8 mouse cellular contexts compared by ENCODE assay signal in genomic region chr2:51148065-51148407, GRCm38 (mm10). TPM values are rescaled to one million over a fixed set of nuclear protein-coding genes. Genes with fewer than 3 reads are reported as not detected.
DNase-seq lines count a peak whose midpoint lies in the region; ATAC-seq and TF ChIP-seq lines count a peak whose summit lies in the region.

No protein-coding gene starts in this region.

- under 1% methylated on average over 20 of the region's 20 CpGs for WGBS in heart, adult 2 months
- WGBS in spleen, adult 2 months = 1% methylated on average over 20 of the region's 20 CpGs
- under 1% methylated on average over 20 of the region's 20 CpGs for WGBS in limb, embryonic 15.5 days
- whole genome bisulfite sequencing in stomach, postnatal 0 days = under 1% methylated on average over 20 of the region's 20 CpGs

- H3K9ac ChIP-seq in heart, adult 2 months (ENCODE audit: low read depth, low read length) = peak overlapping the region; percentile 89
- peak overlapping the region; percentile 91 for H3K9ac ChIP-seq in limb, embryonic 15.5 days
- H3K9ac ChIP-seq in stomach, postnatal 0 days (ENCODE audit: low read length) = peak overlapping the region; percentile 89

- no peak for TF ChIP-seq EP300 in heart, adult 2 months (IDR thresholded peaks at IDR 0.05; ENCODE audit: insufficient read depth, low read depth, low read length)
- TF ChIP-seq EP300 in stomach, postnatal 0 days (optimal IDR thresholded peaks at IDR 0.05) = no peak

- intact Hi-C loops in heart, adult 2 months (cut with DNase I) = loop anchor here (2.0 to 10.0 kb wide), 4 partner anchors 373 to 851 kb away; partner anchors contain the start of gene Mmadhc
- intact Hi-C loops in left cerebral cortex, postnatal 4 days (cut with DNase I) = loop anchor here (2.0 to 10.0 kb wide), 4 partner anchors 143 to 841 kb away; no protein-coding TSS in a partner anchor

- peak overlapping the region; percentile 72 for H3K4me3 ChIP-seq in heart, adult 2 months
- H3K4me3 ChIP-seq in spleen, adult 2 months (ENCODE audit: extremely low read depth, insufficient read depth, insufficient read length) = peak overlapping the region; percentile 69
- H3K4me3 ChIP-seq in limb, embryonic 15.5 days = peak overlapping the region; percentile 90
- H3K4me3 ChIP-seq in stomach, postnatal 0 days (ENCODE audit: low read depth, low read length) = peak overlapping the region; percentile 92

- no peaks in the 10 kb centered on the region for H3K9me3 ChIP-seq in limb, embryonic 15.5 days
- H3K9me3 ChIP-seq in stomach, postnatal 0 days (ENCODE audit: control insufficient read depth, low read length) = no peaks in the 10 kb centered on the region

- H3K79me2 ChIP-seq in heart, adult 2 months (replicated peaks; ENCODE audit: control insufficient read depth, insufficient read depth, low read length) = no peaks in the 10 kb centered on the region

- H3K4me1 ChIP-seq in heart, adult 2 months (ENCODE audit: control insufficient read depth, insufficient read depth, low read length) = peaks cover 4% of the 10 kb centered on the region
- H3K4me1 ChIP-seq in spleen, adult 2 months (ENCODE audit: control insufficient read depth, insufficient read depth, insufficient read length) = peaks cover 3% of the 10 kb centered on the region; the same call in 1 of the 2 replicates
- H3K4me1 ChIP-seq in limb, embryonic 15.5 days = peaks cover 18% of the 10 kb centered on the region
- H3K4me1 ChIP-seq in stomach, postnatal 0 days (replicated peaks; ENCODE audit: control insufficient read depth, insufficient read depth) = peaks cover 10% of the 10 kb centered on the region

- TF ChIP-seq POLR2A in heart, adult 2 months (IDR thresholded peaks at IDR 0.05; ENCODE audit: insufficient read depth, low read depth, low read length) = no peak
- no peak for TF ChIP-seq POLR2A in spleen, adult 2 months (IDR thresholded peaks at IDR 0.05; ENCODE audit: low read depth, low read length)

- no peak for DNase-seq in heart, adult 2 months
- DNase-seq in heart, adult 18-20 months = no peak
- no peak for DNase-seq in spleen, adult 2 months (ENCODE audit: low read depth in 1 of 2, low spot score in 2 of 2)
- DNase-seq in spleen, adult 18-20 months = no peak
- DNase-seq in stomach, postnatal 0 days (ENCODE audit: low spot score) = no peak
- DNase-seq in ovary, adult 18-20 months (ENCODE audit: low spot score) = no peak
- DNase-seq in left cerebral cortex, postnatal 4 days = no peak

- H3K4me2 ChIP-seq in limb, embryonic 15.5 days = peak overlapping the region; percentile 56
- peak overlapping the region; percentile 77 for H3K4me2 ChIP-seq in stomach, postnatal 0 days (replicated peaks; ENCODE audit: low read depth)

- H3K27ac ChIP-seq in heart, adult 2 months = peak overlapping the region; percentile 95
- peak overlapping the region; percentile 58 for H3K27ac ChIP-seq in spleen, adult 2 months (ENCODE audit: insufficient read depth, low read length)
- H3K27ac ChIP-seq in limb, embryonic 15.5 days = peak overlapping the region; percentile 95
- peak overlapping the region; percentile 97 for H3K27ac ChIP-seq in stomach, postnatal 0 days (replicated peaks)

- no peak for TF ChIP-seq CTCF in heart, adult 2 months (IDR thresholded peaks at IDR 0.05)
- TF ChIP-seq CTCF in spleen, adult 2 months (IDR thresholded peaks at IDR 0.05; ENCODE audit: extremely low read depth, insufficient read depth, insufficient read length, insufficient replicate concordance) = no peak
- no peak for TF ChIP-seq CTCF in stomach, postnatal 0 days (IDR thresholded peaks at IDR 0.05; ENCODE audit: low read depth)

- no peak for ATAC-seq in limb, embryonic 15.5 days (ENCODE audit: insufficient number of reproducible peaks, low FRiP score, low TSS enrichment, low read depth)
- peak; percentile 25 for ATAC-seq in stomach, postnatal 0 days (ENCODE audit: low FRiP score, low TSS enrichment)

- peaks cover 7% of the 10 kb centered on the region; the same call in 1 of the 2 replicates for H3K36me3 ChIP-seq in heart, adult 2 months (ENCODE audit: control insufficient read depth, insufficient read depth, low read length)
- H3K36me3 ChIP-seq in spleen, adult 2 months (ENCODE audit: control insufficient read depth, insufficient read depth, low read length) = no peaks in the 10 kb centered on the region
- peaks cover 2% of the 10 kb centered on the region; the same call in 1 of the 2 replicates for H3K36me3 ChIP-seq in limb, embryonic 15.5 days
- 0 out of 2 replicates have a peak, but pooled peaks cover 2% of the 10 kb centered on the region for H3K36me3 ChIP-seq in stomach, postnatal 0 days (ENCODE audit: control insufficient read depth, insufficient read depth, low read length)

- H3K27me3 ChIP-seq in heart, adult 2 months (ENCODE audit: control insufficient read depth, insufficient read depth, low read length) = no peaks in the 10 kb centered on the region
- H3K27me3 ChIP-seq in spleen, adult 2 months (ENCODE audit: control insufficient read depth, insufficient read depth, low read length) = peaks cover 14% of the 10 kb centered on the region
- no peaks in the 10 kb centered on the region for H3K27me3 ChIP-seq in limb, embryonic 15.5 days
- no peaks in the 10 kb centered on the region for H3K27me3 ChIP-seq in stomach, postnatal 0 days (ENCODE audit: control insufficient read depth, insufficient read depth, low read length)

RNA-seq across cellular contexts. Expression of gene Rnd3, which starts 0.9 kb away (rescaled TPM):
- total RNA-seq in heart, adult 2 months (2021) = 10 to 100 TPM; 14.3 to 15.8 TPM
- 2.6 and 7.0 TPM in 2 replicates for polyA plus RNA-seq in heart, adult 2 months (2012; rRNA removed)
- 10 to 100 TPM; 13.8 to 15.9 TPM for total RNA-seq in heart, adult 18-20 months (2021)
- 1.4 and 2.0 TPM in 2 replicates for polyA plus RNA-seq in spleen, adult 2 months (2012; rRNA removed)
- 137 and 139 TPM in 2 replicates for polyA plus RNA-seq in limb, embryonic 15.5 days (2015; fragmentation: Nextera tagmentation; extraction: Ambion mirVana)
- 34.5 and 37.0 TPM in 2 replicates for polyA plus RNA-seq in stomach, postnatal 0 days (2015; fragmentation: Nextera tagmentation; extraction: Ambion mirVana)
- 10 to 100 TPM; 47.5 to 50.3 TPM for total RNA-seq in left cerebral cortex, postnatal 4 days (2021)
